Mouse (Mus musculus) brain, embryonic 14.5 days (tissue): ENCODE measurements around the gene Tgfbi. TPM values are rescaled to one million over a fixed set of nuclear protein-coding genes. Genes with fewer than 3 reads are reported as not detected.
A peak's percentile ranks its signal among the peaks of the same experiment; 100 is the strongest.

ENCODE experiments used
- DNase-seq: peaks from one replicate; pipeline ENCODE4 v3.0.0-alpha.2; 2011; ENCODE audit warnings: low read depth
- CTCF ChIP-seq: fragments of 200-500 bp; IDR thresholded peaks from 2 replicates; pipeline ENCODE4 v1.5.1; 2012; ENCODE audit warnings: inconsistent platforms, mild to moderate bottlenecking, moderate library complexity, borderline replicate concordance; ENCODE audit not compliant: insufficient read depth, insufficient read length; ENCODE audit errors: extremely low read depth
- POLR2A ChIP-seq: fragments of 200-500 bp; IDR thresholded peaks from 2 replicates; pipeline ENCODE4 v1.6.1; 2012; ENCODE audit warnings: mild to moderate bottlenecking, inconsistent platforms, borderline replicate concordance; ENCODE audit not compliant: poor library complexity, insufficient read depth, insufficient read length, severe bottlenecking; ENCODE audit errors: extremely low read depth
- polyA plus RNA-seq: library from polyadenylated mRNA; depleted of rRNA; stranded (reverse); fragments of >200 nt; gene quantifications from 2 replicates; pipeline ENCODE4 v1.2.3, GENCODE M21; 2012

Gene Tgfbi
- polyA plus RNA-seq, 1 experiment, result 7.0 TPM

- no peak for DNase-seq
- TF ChIP-seq POLR2A, result no peak
- no peak for TF ChIP-seq CTCF
Observed at GRCm38 (mm10) chr13:56645744-56646143, 36.4 kb downstream of the Tgfbi start.

DNA sequence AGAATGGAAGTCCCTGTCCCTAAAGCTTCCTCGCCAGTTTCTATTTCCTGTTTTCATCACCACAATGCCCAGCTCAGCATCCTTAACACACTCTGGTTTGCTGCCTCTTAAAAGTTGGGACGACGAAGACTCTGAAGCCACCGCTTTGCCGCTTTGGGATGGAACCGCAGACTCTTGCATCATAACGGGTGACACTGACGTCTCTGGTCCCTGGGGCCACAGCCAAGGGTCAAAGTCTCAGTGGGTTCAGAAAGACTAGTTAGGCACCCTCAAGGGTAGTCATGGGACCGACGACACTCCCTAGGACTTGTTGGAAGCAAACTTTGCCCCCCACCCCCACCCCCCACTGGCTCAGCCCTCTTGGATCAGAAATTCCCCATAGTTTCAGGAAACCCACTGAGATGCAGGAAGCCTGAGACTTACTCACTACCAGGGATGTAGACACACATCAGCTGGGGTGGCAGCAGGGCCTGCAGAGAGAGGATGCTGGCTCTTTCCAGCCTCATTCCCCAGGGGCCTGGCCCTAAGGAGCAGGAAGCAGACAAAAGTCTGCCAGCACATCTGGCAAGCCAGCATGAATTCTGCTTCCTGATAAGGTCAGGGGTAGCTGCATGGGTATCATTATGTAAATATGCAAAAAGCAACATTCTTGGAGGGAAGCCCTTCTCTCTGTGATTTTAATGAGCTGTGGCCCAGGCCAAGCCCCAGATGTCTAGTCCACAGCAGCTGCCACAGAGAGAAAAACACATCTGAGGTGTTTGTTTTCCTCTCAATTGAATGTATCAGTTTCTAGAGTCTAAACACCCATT, 38.5 kb downstream of the Tgfbi start:
- TF ChIP-seq POLR2A, result no peak
- no peak for TF ChIP-seq CTCF
- peak; percentile 76 for DNase-seq

- TF ChIP-seq POLR2A (no peak), CTCF (no peak)
- no peak for DNase-seq
Observed at GRCm38 (mm10) chr13:56650020-56650419, 40.7 kb downstream of the Tgfbi start.

- DNase-seq, result no peak
- TF ChIP-seq POLR2A, result no peak
- no peak for TF ChIP-seq CTCF
Observed at GRCm38 (mm10) chr13:56652381-56652780, 43.1 kb downstream of the Tgfbi start.

- TF ChIP-seq CTCF, result no peak
- no peak for TF ChIP-seq POLR2A
Observed at GRCm38 (mm10) chr13:56654176-56654575, 44.9 kb downstream of the Tgfbi start.

DNA sequence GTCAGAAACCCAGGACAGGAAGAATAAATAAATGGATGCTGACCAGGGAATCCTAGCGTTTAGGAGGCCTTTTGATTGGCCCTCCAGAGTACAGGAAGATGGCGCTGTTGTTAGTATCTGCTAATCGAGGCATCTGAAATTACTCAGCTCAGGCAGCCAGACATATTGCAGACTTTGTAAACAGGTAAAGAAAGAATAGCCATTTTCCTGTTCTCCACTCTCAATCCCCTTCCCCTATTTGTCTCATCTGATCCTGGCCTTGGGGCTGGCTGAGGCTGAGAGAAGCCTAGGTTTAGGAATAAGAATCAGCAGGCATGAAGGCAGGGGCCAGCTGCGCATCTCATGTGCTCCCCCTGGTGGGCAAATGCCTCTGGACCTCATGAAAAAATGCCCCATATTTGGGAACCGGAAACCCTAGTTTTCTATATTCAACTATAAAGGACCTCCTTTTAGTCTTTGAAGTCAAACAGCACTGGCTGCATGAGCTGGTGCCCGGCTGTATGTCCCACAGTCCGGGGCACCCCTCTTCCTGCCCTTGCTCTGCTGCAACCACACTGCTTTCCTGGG, 48.7 kb downstream of the Tgfbi start:
- DNase-seq, result peak; percentile 77
- TF ChIP-seq CTCF (peak; percentile 88), POLR2A (no peak)

More at GRCm38 (mm10) chr13:56654176-56654575, 44.9 kb downstream of the Tgfbi start:
- DNase-seq, result no peak

GRCm38 (mm10) chr13:56658931-56659330, 49.6 kb downstream of the Tgfbi start:
- TF ChIP-seq CTCF, result no peak
- TF ChIP-seq POLR2A, result no peak
- DNase-seq, result no peak

DNA sequence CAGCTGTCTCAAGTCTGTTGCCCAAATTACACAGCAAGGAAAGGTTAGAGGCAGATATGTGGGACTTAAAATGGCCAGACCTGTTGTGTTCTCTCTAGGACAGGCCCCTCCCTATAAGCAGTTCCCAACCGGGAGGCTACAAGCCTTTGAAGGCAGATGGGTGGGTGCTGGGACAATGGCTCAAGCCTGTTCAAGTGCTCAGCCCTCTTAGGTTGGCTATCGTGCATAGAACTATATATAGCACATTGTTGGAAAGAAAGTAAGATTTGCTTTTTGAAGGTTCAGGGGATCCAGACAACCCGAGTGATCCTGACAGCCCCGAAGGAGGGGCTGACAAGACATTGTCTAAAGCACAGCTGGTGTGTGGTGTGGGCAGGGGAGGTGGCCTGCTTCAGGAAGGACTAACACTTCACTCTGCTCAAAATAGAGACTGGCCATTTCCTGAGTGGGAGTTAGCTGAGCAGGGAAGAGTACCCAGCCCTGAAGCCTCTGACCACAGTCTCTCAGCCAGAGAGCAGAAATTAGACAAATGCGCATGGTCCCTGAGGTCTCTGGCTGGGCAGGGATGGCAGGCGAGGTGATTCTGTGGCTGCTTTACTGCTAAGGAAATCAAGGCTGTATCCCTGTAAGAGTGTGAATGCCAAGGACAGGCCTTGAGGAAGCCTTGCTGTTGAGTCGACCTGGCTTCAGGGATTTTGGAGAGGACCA, 52.7 kb downstream of the Tgfbi start:
- TF ChIP-seq POLR2A (no peak), CTCF (no peak)
- no peak for DNase-seq

DNA sequence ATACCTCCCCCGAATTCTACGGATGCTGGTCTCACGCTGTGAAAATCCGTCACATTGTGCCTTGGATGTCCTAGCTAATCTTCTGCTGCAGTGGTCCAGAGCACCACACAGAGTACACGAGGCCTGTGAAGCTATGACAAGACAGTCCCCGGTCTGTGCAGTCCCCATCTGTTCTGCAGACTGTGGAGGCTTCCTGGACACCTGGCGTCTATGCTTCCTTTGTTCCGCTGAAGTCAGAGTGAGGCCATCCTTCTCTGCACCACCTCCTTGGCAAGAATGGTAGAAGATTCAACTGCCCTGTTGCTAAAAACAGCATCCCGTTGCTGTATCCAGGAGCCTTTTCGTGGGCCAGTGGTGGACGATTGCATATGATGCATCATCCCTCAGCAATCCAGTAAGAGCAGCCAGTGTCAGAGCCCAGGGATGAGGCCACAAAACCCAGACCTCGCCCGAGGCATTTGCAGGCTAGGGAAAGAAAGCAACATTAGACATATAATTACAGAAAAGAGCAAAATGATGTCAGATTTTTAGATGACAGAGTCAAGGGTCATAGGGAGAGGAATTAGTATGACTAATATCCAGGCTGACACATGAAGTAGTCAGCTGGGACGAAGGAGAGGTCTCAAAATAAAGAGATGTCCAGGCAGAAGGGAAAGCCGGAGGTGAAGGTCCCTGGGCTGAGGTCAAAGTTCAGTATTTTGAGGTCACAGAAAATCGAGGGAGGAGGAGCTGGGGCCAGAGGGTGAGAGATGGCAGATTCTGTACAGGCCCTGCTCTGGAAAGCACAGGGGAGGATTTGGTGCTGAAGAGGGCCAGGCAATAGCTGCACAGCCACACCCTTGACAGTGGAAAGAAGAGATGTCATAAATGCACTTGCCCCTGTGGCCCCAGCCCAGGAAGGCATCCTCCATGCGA, 55.2 kb downstream of the Tgfbi start:
- TF ChIP-seq POLR2A (no peak), CTCF (no peak)
- no peak for DNase-seq

DNA sequence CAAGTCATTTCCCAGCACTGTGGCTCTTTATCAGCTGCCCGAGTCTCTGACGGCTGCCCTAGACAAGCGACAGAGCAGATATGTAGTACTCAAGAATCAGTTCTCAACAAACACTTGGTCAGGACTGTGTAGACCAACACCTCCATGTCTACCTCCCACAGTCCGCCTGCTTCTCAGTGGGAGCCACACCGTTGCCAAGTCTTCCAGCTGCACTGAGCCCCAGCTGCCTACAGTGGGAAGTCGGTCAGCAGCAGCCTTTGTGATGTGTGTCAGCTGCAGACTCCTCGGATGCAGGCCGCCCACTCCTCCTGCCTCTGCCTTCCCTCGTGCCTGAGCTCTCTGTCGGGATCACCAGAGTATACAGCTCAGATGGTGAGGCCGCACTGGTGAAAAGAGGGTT, 61.9 kb downstream of the Tgfbi start:
- TF ChIP-seq POLR2A, result no peak
- TF ChIP-seq CTCF, result no peak
- peak; percentile 35 for DNase-seq

DNA sequence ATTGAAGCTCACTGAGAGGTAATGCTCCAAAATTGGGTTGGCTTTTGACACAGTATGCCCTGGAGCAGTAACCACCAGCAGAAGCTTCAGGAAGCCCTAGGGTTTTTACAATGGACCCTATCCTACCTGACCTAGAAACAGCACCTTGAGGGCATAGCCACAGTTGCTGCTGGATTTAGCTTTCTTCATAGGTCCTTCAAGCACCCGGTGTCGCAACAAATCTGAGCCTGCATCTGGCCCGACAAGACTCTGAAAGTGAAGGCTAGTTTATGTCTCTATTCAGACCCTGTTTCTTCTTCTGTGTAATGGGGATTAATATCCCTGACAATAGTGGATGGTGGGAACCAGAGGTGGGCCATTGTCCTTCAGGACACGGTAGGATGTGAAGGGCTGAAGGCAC, 68.4 kb downstream of the Tgfbi start:
- no peak for TF ChIP-seq POLR2A
- TF ChIP-seq CTCF, result no peak
- no peak for DNase-seq
